Mouse (Mus musculus) heart, postnatal 14 days (tissue): ENCODE results near the gene Il27ra. TPM values are rescaled to one million over a fixed set of nuclear protein-coding genes. Genes with fewer than 3 reads are reported as not detected.
A peak's percentile ranks its signal among the peaks of the same experiment; 100 is the strongest.
"Not testable (repeated sequence)": the region's sequence is repeated elsewhere in the genome, so short reads cannot be mapped to it uniquely, and the experiment has no call there.

Source experiments
- DNase-seq, 2 experiments: peaks; one replicate each; pipeline ENCODE4 v3.0.0; 2021 to 2022
- intact Hi-C: fragments of 180-260 bp; cut with DNase I; formaldehyde crosslinking; loops from one replicate; pipeline ENCODE4 v1.15.1; 2025
- total RNA-seq, 2 experiments: library from RNA; stranded (reverse); gene quantifications; 2 replicates each; pipeline ENCODE4 v1.2.3; 2021

The Il27ra gene
- total RNA-seq, 2 experiments from 2014 or later: 4.2 to 5.8 TPM

- intact Hi-C loops: no loop called here
Observed at GRCm38 (mm10) chr8:84024171-84024570, 18.2 kb downstream of the Il27ra start.

GRCm38 (mm10) chr8:84023631-84024030 lies 18.8 kb downstream of the Il27ra start:
- no peak for DNase-seq
- intact Hi-C loops: no loop called here

More at GRCm38 (mm10) chr8:84024171-84024570, 18.2 kb downstream of the Il27ra start:
- peak; percentile 59 to 73 for DNase-seq

GRCm38 (mm10) chr8:84023085-84023484 lies 19.3 kb downstream of the Il27ra start:
- intact Hi-C loops: no loop called here
- peak; percentile 76 to 84 for DNase-seq

- intact Hi-C loops: no loop called here
- no peak for DNase-seq
Observed at GRCm38 (mm10) chr8:84021569-84021968, 20.8 kb downstream of the Il27ra start.

GRCm38 (mm10) chr8:84021096-84021495 lies 21.3 kb downstream of the Il27ra start, which contains the start of gene Palm3:
TSS of gene Palm3 (plus strand) at chr8:84021471.
- DNase-seq: no peak
- intact Hi-C loops: no loop called here

GRCm38 (mm10) chr8:84019738-84020137 lies 22.7 kb downstream of the Il27ra start:
- DNase-seq: no peak
- intact Hi-C loops: loop anchor here (10.0 kb wide), 1 partner anchor 815 kb away; the partner anchor contains the start of gene Gadd45gip1

- DNase-seq: no peak
- intact Hi-C loops: loop anchor here (10.0 kb wide), 1 partner anchor 819 kb away; the partner anchor contains the start of gene Gadd45gip1
Observed at GRCm38 (mm10) chr8:84015833-84016232, 26.6 kb downstream of the Il27ra start.

- peak in 1 of 2 experiments; percentile 16 for DNase-seq
Observed at GRCm38 (mm10) chr8:84012499-84013165, 29.8 kb downstream of the Il27ra start.

GRCm38 (mm10) chr8:84011705-84012498 lies 30.5 kb downstream of the Il27ra start, which contains the start of gene 2210011C24Rik:
TSS of gene 2210011C24Rik (minus strand) at chr8:84012171.
- intact Hi-C loops: loop anchor here (10.0 kb wide), 1 partner anchor 823 kb away; the partner anchor contains the start of gene Gadd45gip1
- DNase-seq: peak in 1 of 2 experiments; percentile 22

More at GRCm38 (mm10) chr8:84012499-84013165, 29.8 kb downstream of the Il27ra start:
- intact Hi-C loops: loop anchor here (10.0 kb wide), 1 partner anchor 822 kb away; the partner anchor contains the start of gene Gadd45gip1

- DNase-seq: peak; percentile 89 to 90
- intact Hi-C loops: loop anchor here (10.0 kb wide), 1 partner anchor 824 kb away; the partner anchor contains the start of gene Gadd45gip1
Observed at GRCm38 (mm10) chr8:84010625-84011611, 31.5 kb downstream of the Il27ra start.

- peak; percentile 90 to 95 for DNase-seq
- intact Hi-C loops: loop anchor here (10.0 kb wide), 1 partner anchor 825 kb away; the partner anchor contains the start of gene Gadd45gip1
Observed at GRCm38 (mm10) chr8:84009876-84010275, 32.5 kb downstream of the Il27ra start.

GRCm38 (mm10) chr8:84008362-84008761 lies 34.0 kb downstream of the Il27ra start:
- DNase-seq: no peak
- intact Hi-C loops: no loop called here

GRCm38 (mm10) chr8:84005502-84005901 lies 36.9 kb downstream of the Il27ra start:
- intact Hi-C loops, DNase-seq: not testable (repeated sequence)

- intact Hi-C loops: no loop called here
- DNase-seq: peak; percentile 94 to 95
Observed at GRCm38 (mm10) chr8:84004533-84005201, 37.7 kb downstream of the Il27ra start.

GRCm38 (mm10) chr8:84003612-84004246 lies 38.7 kb downstream of the Il27ra start:
- DNase-seq: no peak
- intact Hi-C loops: no loop called here

- intact Hi-C loops: no loop called here
- no peak for DNase-seq
Observed at GRCm38 (mm10) chr8:84002957-84003611, 39.3 kb downstream of the Il27ra start.

- intact Hi-C loops: no loop called here
- no peak for DNase-seq
Observed at GRCm38 (mm10) chr8:84001281-84002000, 40.9 kb downstream of the Il27ra start, which contains the start of gene 1700067K01Rik. TSS of gene 1700067K01Rik (plus strand) at chr8:84001502.
